Mouse (Mus musculus): ENCODE results near the gene Epb41l2.

The Epb41l2 gene

DNA sequence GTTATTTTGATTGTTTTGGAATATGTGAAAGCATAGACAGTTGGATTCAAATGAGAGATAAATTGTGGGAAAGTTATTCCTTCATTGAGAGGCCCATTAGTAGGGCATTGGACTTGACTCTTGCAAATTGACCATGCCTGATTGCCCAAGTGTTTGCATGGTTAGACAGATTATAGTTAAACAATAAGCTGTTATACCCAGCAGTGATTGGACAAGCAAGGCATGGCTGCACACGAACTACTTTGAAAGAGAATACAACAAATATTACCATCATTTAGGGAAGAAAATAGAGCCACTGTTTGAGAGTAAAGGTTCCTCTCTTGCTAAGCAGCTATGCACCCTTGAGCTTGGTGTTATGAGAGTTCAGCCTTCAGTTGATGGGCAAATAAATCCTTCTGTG, 43.3 kb downstream of the Epb41l2 start:
- no peak for DNase-seq

GRCm38 (mm10) chr10:25403813-25404701, 44.5 kb downstream of the Epb41l2 start:
- DNase-seq: no peak

GRCm38 (mm10) chr10:25404702-25405098, 45.1 kb downstream of the Epb41l2 start:
- DNase-seq: no peak

- DNase-seq: no peak
Observed at GRCm38 (mm10) chr10:25405551-25405950, 46.0 kb downstream of the Epb41l2 start.

- DNase-seq: no peak
Observed at GRCm38 (mm10) chr10:25406695-25407094, 47.1 kb downstream of the Epb41l2 start.

GRCm38 (mm10) chr10:25408136-25408650, 48.6 kb downstream of the Epb41l2 start:
- no peak for DNase-seq

GRCm38 (mm10) chr10:25411836-25412373, 52.3 kb downstream of the Epb41l2 start:
- no peak for DNase-seq

DNA sequence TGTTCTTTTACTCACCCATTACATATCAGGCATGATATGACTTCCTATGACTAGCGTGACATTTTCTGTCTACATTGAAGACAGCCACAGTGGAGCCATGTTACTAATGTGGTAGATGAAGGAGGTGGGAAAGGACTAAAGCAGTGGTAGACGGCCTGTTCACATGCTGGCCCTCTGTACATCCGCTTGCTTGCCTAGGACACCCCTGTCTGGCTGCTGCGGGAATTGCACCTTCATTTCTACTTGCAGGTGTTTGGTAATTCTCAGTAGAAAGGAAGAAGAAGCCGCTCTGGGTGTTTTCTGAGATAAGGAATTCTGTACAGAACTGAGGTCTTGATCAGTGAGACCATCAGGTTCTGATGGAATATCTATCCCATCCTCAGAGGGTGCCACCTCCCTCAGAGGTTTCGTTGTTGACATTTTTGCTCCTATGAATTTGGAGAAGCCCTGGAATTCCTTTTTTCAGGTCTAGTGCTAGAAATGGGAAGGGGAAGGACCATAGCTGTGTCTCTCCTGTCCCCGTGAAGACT, 55.7 kb downstream of the Epb41l2 start:
- DNase-seq: no peak

DNA sequence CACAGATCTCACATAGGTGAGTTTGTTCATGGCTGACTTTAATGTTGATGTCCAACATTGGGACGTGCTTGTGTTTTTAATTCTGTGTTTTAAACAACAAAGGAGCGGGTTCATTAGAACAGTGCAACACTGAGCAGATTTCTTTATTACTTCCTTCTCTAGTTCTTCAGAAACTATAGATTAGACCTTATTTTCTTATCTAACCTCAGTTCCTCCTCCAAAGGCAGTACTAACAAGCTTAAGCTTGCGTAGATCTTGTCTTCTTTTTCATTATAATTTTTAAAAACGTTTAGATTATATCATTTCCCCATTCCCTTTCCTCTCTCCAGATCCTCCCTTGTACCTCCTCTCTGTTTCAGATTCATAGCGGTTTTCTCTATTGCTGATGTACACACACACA, 57.1 kb downstream of the Epb41l2 start:
- no peak for DNase-seq

DNA sequence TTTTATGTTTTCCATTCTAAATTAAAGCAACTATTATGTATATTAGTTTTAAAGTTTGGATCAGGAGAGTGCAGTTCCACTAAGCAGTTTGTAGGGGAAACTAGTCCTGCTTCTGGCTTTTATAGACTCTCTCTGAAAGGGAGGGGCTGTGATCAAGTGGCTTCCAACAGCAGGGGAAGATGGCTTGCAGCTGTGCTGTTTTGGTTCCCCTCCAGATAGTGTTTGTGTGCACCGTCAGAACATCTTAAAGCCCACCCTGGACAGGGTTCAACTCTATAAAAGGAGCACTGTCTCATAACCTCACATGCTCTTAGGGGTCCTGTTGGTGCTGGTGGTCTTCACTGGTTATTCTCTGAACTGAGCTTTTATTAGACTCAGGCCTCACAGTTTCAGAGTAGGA, 66.5 kb downstream of the Epb41l2 start:
- no peak for DNase-seq

DNA sequence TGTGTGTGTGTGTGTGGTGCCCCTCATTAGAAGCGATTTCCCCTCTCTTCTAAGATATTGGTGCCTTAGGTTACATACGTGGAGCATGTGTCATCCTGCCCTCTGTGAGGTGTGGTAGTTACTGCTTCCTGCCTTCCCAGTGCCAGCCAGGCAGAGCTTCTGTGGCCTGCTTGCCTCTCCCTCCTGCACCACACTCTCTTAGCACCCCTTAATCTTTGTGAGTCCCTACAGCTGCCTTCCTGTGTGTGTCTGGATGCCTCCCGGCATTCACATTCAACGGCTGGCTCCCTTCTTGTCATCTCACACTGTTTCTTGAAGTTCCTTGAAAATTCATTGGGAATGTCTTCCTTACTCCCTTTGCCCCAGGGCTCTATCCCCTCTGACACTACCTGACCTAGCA, 67.2 kb downstream of the Epb41l2 start:
- DNase-seq: no peak

DNA sequence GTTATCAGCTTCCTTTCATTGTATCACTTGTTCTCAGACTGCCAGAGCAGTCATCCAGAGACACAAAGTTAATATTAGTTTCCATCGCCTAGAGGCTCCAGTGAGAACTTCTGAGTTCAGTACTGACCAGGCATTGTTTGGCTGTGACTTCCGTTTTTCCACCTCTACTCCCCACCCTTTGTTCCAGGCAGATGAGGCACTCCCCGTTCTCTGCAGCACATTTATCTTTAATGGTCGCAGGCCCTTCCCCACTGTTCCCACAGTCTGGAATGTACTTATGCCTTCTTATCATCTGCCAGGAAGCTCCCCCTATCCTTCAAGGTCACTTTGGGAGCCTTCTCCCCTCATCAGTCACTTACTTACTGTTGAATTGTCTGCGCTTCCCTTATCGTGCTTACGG, 67.9 kb downstream of the Epb41l2 start:
- DNase-seq: no peak

DNA sequence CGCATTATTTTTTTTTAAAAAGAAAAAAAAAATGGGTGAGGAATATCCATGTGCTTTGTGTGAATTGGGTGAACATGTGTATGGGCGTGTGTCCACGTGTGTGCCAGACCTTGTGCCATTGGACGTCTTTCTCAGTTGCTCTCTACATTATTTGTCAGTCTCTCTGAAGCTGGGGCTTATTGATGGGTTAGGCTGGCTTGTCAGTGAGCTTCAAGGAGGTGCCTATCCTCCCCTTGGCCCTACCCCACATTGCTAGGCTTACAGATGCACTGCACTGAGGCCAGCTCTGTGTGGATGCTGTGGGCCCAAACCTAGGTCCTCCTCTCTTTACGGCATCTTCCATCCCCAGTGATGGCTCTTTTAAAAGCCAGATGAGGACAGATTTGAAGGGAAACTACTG, 69.1 kb downstream of the Epb41l2 start:
- DNase-seq: no peak

GRCm38 (mm10) chr10:25429346-25429745, 69.7 kb downstream of the Epb41l2 start:
- DNase-seq: no peak

GRCm38 (mm10) chr10:25430862-25431261, 71.3 kb downstream of the Epb41l2 start:
- DNase-seq: no peak

- no peak for DNase-seq
Observed at GRCm38 (mm10) chr10:25432351-25432750, 72.8 kb downstream of the Epb41l2 start.

- DNase-seq: no peak
Observed at GRCm38 (mm10) chr10:25432938-25433337, 73.3 kb downstream of the Epb41l2 start.

- DNase-seq: no peak
Observed at GRCm38 (mm10) chr10:25433524-25433923, 73.9 kb downstream of the Epb41l2 start.

DNA sequence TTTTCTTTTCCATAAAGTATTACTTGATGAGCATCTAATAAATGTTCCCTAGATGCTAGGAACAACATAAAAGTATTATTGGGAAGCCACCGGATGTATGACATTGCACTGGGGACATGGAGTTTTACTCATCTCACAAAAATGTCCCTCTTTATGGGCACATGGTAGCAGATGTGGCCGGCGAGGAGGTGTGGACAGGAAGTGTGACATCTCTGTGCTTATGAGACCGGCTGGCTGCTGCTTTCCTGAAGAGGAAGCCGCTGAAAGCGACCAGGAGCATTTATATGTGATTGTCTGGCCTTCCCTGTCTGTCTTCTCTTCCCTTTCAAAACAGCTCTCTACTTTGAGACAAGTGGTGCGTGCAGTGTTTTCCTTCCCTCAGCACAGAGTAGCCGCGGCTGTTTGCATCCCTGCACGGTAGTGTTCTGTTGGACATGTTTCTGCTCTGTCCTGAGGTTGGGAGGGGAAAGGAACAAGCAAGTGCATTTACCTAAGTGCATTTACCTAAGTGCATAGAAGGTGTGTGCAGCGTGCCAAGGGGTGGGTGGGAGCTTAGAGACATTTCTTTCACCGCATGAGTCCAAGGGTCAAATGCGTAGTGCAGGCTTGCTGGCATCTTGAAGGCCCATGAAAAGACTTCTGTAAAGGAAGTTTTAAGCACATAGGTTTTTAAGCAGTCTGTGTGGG, 74.9 kb downstream of the Epb41l2 start:
- DNase-seq: no peak

- no peak for DNase-seq
Observed at GRCm38 (mm10) chr10:25436703-25437401, 77.3 kb downstream of the Epb41l2 start.

DNA sequence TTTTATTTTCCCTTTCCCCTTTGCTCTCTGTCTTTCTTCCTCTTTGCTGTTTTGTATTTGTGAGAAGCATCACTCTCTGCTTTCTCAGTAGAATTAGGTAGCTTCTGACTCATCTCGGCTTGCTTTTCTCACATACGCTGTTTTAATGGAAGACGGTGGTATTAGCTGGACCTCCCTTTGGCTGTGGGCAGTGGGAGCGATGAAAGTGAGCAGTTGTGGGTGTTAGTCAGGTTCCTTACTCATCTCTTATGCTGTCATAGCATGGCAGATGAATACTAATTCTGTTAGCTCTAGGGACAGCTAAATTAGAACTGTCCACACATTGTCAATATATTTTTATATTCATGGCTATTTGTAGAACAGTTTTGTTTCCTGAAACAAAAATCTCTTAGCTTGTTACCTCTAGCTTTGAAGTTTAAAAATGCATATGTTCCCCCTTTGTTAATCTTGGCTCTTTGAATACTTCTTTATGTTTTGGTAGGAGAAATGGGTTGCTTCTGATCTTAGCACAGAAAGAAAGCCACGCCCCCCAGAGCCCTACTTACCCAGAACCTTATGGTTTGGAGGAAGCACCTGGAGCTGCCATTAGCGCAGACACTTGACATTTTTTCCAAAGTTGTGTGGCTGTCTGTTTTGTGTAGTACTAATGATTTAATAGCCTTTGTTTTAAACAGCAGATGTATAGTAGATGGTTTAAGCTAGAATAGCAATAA, 78.1 kb downstream of the Epb41l2 start:
- no peak for DNase-seq

DNA sequence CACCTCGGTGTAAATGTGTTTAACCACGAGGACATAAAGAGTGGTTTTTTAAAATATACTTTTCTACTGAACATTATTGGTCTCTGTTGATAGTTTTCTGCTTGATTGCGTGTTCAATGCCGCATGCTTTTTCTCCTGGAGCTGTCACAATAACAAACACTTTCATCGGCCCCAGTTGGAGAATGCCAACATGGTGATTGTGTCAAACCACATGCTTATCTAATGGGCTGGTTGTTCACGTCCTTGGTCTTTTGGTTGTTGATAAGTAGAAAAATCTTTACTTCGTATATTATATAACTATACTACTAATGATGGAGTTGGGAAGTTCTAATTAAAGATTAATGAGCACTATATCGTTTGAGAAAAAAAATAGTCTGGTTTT, 78.7 kb downstream of the Epb41l2 start:
- DNase-seq: no peak

All from cerebellum, adult 9-11 months (tissue).